In the genomic region with DNA sequence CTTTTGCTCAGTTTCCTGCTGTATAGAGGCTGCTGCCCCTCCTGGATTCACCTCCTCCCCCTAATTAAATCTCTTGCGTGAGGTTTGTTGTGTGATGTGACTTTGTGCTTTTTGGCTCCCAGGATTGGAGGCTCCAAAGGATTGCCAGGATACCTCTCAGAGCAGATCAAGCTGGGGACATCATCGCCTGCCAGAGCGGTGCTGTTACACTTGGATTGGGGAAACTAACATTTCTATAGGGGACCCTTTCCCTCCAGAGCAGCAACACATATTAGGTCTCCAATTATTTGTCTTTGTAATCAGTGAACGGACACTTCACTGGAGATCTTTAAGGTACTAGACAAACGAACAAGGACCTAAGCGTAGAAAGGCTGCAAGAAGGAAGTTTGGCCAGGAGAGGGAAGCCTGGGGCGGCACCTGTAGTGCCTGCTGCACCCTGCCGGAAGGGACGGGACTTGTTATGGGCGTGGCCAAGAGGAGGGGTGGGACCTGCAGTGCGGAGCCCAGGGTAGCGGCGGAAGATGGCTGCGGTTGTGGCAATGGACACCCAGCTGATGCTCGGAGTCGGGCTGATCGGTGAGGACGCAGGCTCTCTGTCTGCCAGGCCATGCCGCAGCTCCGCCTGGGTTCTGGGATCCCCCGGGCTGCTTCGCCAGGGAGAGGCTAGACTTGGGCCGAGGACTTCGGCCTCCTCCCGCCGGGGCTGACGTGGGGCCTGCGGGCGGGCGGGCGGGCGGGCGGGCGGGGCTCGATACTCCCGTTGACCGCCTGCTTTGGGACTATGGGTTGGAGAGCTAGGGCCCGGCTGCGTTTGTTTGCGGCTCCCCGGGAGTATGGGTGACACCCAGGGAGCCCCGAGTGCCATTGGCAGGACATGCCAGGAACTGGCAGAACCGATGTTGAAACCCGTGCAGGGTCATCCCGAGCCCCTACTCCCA, we compare ENCODE assay signal across 8 mouse cellular contexts. TPM values are rescaled to one million over a fixed set of nuclear protein-coding genes. Genes with fewer than 3 reads are reported as not detected.
DNase-seq lines count a peak whose midpoint lies in the region; ATAC-seq and TF ChIP-seq lines count a peak whose summit lies in the region.

A gene (plus strand): TSS at position 488 of the 938 bp plus-strand sequence.

- peak; percentile 94 for DNase-seq in CD4-positive helper T cell, adult 2 months (ENCODE audit: low read depth, low spot score)
- DNase-seq in brain, embryonic 18.5 days (ENCODE audit: low read depth, low spot score): peak; percentile 74
- peak; percentile 98 for DNase-seq in kidney, postnatal 0 days (ENCODE audit: low spot score)
- peak; percentile 93 for DNase-seq in liver, embryonic 11.5 days (ENCODE audit: low spot score)
- peak; percentile 94 for DNase-seq in naive thymus-derived CD4-positive, alpha-beta T cell, adult 2 months (ENCODE audit: low read depth)

- peak; percentile 99 for ATAC-seq in erythroid progenitor cell, adult 5-6 weeks (replicated peaks; ENCODE audit: low FRiP score, poor library complexity, severe bottlenecking)
- ATAC-seq in heart, embryonic 12.5 days (ENCODE audit: insufficient number of reproducible peaks, low FRiP score): peak; percentile 99
- peak; percentile 100 for ATAC-seq in kidney, postnatal 0 days (replicated peaks; ENCODE audit: low FRiP score, low read depth)
- peak; percentile 100 for ATAC-seq in liver, embryonic 11.5 days (replicated peaks; ENCODE audit: low FRiP score)
- ATAC-seq in stomach, embryonic 14.5 days (ENCODE audit: insufficient number of reproducible peaks, insufficient read depth, low FRiP score, low read depth): peak; percentile 100

- H3K4me2 ChIP-seq in heart, embryonic 12.5 days: peak within 1 kb of the TSS; percentile 84
- H3K4me2 ChIP-seq in kidney, postnatal 0 days (ENCODE audit: low read length): peak within 1 kb of the TSS; percentile 80
- H3K4me2 ChIP-seq in liver, embryonic 11.5 days: peak within 1 kb of the TSS; percentile 87
- peak within 1 kb of the TSS; percentile 66 for H3K4me2 ChIP-seq in stomach, embryonic 14.5 days (replicated peaks; ENCODE audit: low read depth, low read length)

- peak; percentile 86 for TF ChIP-seq CTCF in kidney, postnatal 0 days (IDR thresholded peaks at IDR 0.05; ENCODE audit: low read depth)

- H3K27me3 ChIP-seq in heart, embryonic 12.5 days (replicated peaks): no peaks in the 10 kb centered on the region
- no peaks in the 10 kb centered on the region for H3K27me3 ChIP-seq in kidney, postnatal 0 days (ENCODE audit: insufficient read depth, low read length)
- no peaks in the 10 kb centered on the region for H3K27me3 ChIP-seq in liver, embryonic 11.5 days (replicated peaks; ENCODE audit: control insufficient read depth, insufficient read depth, low read length)
- no peaks in the 10 kb centered on the region for H3K27me3 ChIP-seq in stomach, embryonic 14.5 days (ENCODE audit: control insufficient read depth, insufficient read depth, low read length)

- H3K27ac ChIP-seq in heart, embryonic 12.5 days (ENCODE audit: poor library complexity, severe bottlenecking): peak within 1 kb of the TSS; percentile 55
- H3K27ac ChIP-seq in kidney, postnatal 0 days: peak within 1 kb of the TSS; percentile 81
- peak within 1 kb of the TSS; percentile 74 for H3K27ac ChIP-seq in liver, embryonic 11.5 days (ENCODE audit: low read depth, low read length)
- H3K27ac ChIP-seq in stomach, embryonic 14.5 days (ENCODE audit: low read length): no peak within 1 kb of the TSS

- peak within 1 kb of the TSS; percentile 77 for H3K4me3 ChIP-seq in heart, embryonic 12.5 days
- H3K4me3 ChIP-seq in kidney, postnatal 0 days (replicated peaks; ENCODE audit: low read depth, low read length): peak within 1 kb of the TSS; percentile 70
- H3K4me3 ChIP-seq in liver, embryonic 11.5 days (ENCODE audit: low read depth, low read length): peak within 1 kb of the TSS; percentile 78
- H3K4me3 ChIP-seq in stomach, embryonic 14.5 days (ENCODE audit: low read depth, low read length): peak within 1 kb of the TSS; percentile 63

- no peaks in the 10 kb centered on the region for H3K9me3 ChIP-seq in heart, embryonic 12.5 days (replicated peaks)
- H3K9me3 ChIP-seq in kidney, postnatal 0 days (replicated peaks; ENCODE audit: low read length): no peaks in the 10 kb centered on the region
- H3K9me3 ChIP-seq in liver, embryonic 11.5 days (ENCODE audit: control insufficient read depth, low read length): no peaks in the 10 kb centered on the region
- H3K9me3 ChIP-seq in stomach, embryonic 14.5 days (ENCODE audit: control insufficient read depth, low read depth, low read length): no peaks in the 10 kb centered on the region

- WGBS in heart, embryonic 12.5 days: 3% methylated on average over 34 of the region's 45 CpGs
- 2% methylated on average over 40 of the region's 45 CpGs for WGBS in kidney, postnatal 0 days
- 2% methylated on average over 45 of the region's 45 CpGs for WGBS in liver, embryonic 11.5 days
- WGBS in stomach, embryonic 14.5 days: 2% methylated on average over 34 of the region's 45 CpGs

- H3K4me1 ChIP-seq in heart, embryonic 12.5 days (replicated peaks): peaks cover 12% of the 10 kb centered on the region
- H3K4me1 ChIP-seq in kidney, postnatal 0 days (replicated peaks; ENCODE audit: insufficient read depth, low read length): peaks cover 3% of the 10 kb centered on the region; the same call in 1 of the 2 replicates
- H3K4me1 ChIP-seq in liver, embryonic 11.5 days (replicated peaks; ENCODE audit: control insufficient read depth, insufficient read depth, low read length): peaks cover 19% of the 10 kb centered on the region
- H3K4me1 ChIP-seq in stomach, embryonic 14.5 days (ENCODE audit: control insufficient read depth, insufficient read depth, low read length): 0 out of 2 replicates have a peak, but pooled peaks cover 8% of the 10 kb centered on the region

- H3K9ac ChIP-seq in heart, embryonic 12.5 days: peak within 1 kb of the TSS; percentile 86
- H3K9ac ChIP-seq in kidney, postnatal 0 days (ENCODE audit: low read depth, low read length): peak within 1 kb of the TSS; percentile 80
- H3K9ac ChIP-seq in liver, embryonic 11.5 days (ENCODE audit: low read depth, low read length): peak within 1 kb of the TSS; percentile 79
- peak within 1 kb of the TSS; percentile 63 for H3K9ac ChIP-seq in stomach, embryonic 14.5 days (replicated peaks; ENCODE audit: low read depth, low read length)

- H3K36me3 ChIP-seq in heart, embryonic 12.5 days: peaks cover 11% of the 10 kb centered on the region
- H3K36me3 ChIP-seq in kidney, postnatal 0 days (ENCODE audit: insufficient read depth, low read length): 0 out of 2 replicates have a peak, but pooled peaks cover 5% of the 10 kb centered on the region
- 0 out of 2 replicates have a peak, but pooled peaks cover 2% of the 10 kb centered on the region for H3K36me3 ChIP-seq in liver, embryonic 11.5 days (ENCODE audit: control insufficient read depth, insufficient read depth, low read length)
- peaks cover 9% of the 10 kb centered on the region; the same call in 1 of the 2 replicates for H3K36me3 ChIP-seq in stomach, embryonic 14.5 days (ENCODE audit: control insufficient read depth, insufficient read depth, low read length)

RNA-seq across cellular contexts. Expression of the gene that starts here (rescaled TPM):
- total RNA-seq in erythroid progenitor cell, adult 5-6 weeks (2015; ENCODE audit: low replicate concordance): 43.6 and 46.1 TPM in 2 replicates
- total RNA-seq in erythroid progenitor cell, adult 5-6 weeks (2017; ENCODE audit: low replicate concordance): 42.8 and 56.5 TPM in 2 replicates
- polyA plus RNA-seq in heart, embryonic 12.5 days (2016; fragmentation: Nextera tagmentation; extraction: Ambion mirVana): 22.3 and 25.9 TPM in 2 replicates
- 26.5 and 29.1 TPM in 2 replicates for polyA plus RNA-seq in kidney, postnatal 0 days (2015; fragmentation: Nextera tagmentation; extraction: Ambion mirVana)
- polyA plus RNA-seq in liver, embryonic 11.5 days (2014; fragmentation: Nextera tagmentation; extraction: Ambion mirVana): 34.1 and 36.0 TPM in 2 replicates
- polyA plus RNA-seq in stomach, embryonic 14.5 days (2014; fragmentation: Nextera tagmentation; extraction: Ambion mirVana): 37.2 and 41.2 TPM in 2 replicates
